Mouse (Mus musculus) heart, adult 2 months (tissue): Measurements from ENCODE around the gene Abcb10. TPM values are rescaled to one million over a fixed set of nuclear protein-coding genes. Genes with fewer than 3 reads are reported as not detected.

Source experiments
- DNase-seq, 2 experiments: peaks; one replicate each; pipeline ENCODE4 v3.0.0; 2021
- H3K27ac ChIP-seq: fragments of 200-600 bp; 2 replicates; pipeline ENCODE4 v1.8.1; 2022
- H3K27me3 ChIP-seq: fragments of 200-500 bp; 2 replicates; pipeline ENCODE4 v1.6.1; 2012; ENCODE audit warnings: mild to moderate bottlenecking, low read length, inconsistent platforms, mixed read lengths; ENCODE audit not compliant: control insufficient read depth, insufficient read depth
- H3K36me3 ChIP-seq: fragments of 200-500 bp; 2 replicates; pipeline ENCODE4 v1.6.1; 2012; ENCODE audit warnings: low read length, inconsistent platforms; ENCODE audit not compliant: control insufficient read depth, insufficient read depth
- H3K4me1 ChIP-seq: fragments of 200-500 bp; 2 replicates; pipeline ENCODE4 v1.6.1; 2011; ENCODE audit warnings: low read length; ENCODE audit not compliant: control insufficient read depth, insufficient read depth
- H3K4me3 ChIP-seq: fragments of 200-600 bp; 2 replicates; pipeline ENCODE4 v1.8.1; 2022
- H3K79me2 ChIP-seq: fragments of 200-500 bp; replicated peaks from 2 replicates; pipeline ENCODE4 v1.6.1; 2012; ENCODE audit warnings: mild to moderate bottlenecking, inconsistent platforms, low read length, moderate library complexity, mixed read lengths; ENCODE audit not compliant: control insufficient read depth, insufficient read depth
- H3K9ac ChIP-seq: fragments of 200-500 bp; 2 replicates; pipeline ENCODE4 v1.6.1; 2012; ENCODE audit warnings: low read depth, mild to moderate bottlenecking, control low read depth, inconsistent platforms, low read length, mixed read lengths
- CTCF ChIP-seq: fragments of 200-600 bp; IDR thresholded peaks from 2 replicates; pipeline ENCODE4 v1.8.1; 2022; ENCODE audit warnings: antibody characterized with exemption, mild to moderate bottlenecking, moderate library complexity
- EP300 ChIP-seq: fragments of 200-500 bp; IDR thresholded peaks from 2 replicates; pipeline ENCODE4 v1.6.1; 2011; ENCODE audit warnings: low read depth, low read length, control low read depth; ENCODE audit not compliant: insufficient read depth
- POLR2A ChIP-seq: fragments of 200-500 bp; IDR thresholded peaks from 2 replicates; pipeline ENCODE4 v1.6.1; 2011; ENCODE audit warnings: mild to moderate bottlenecking, low read depth, low read length, control low read depth; ENCODE audit not compliant: insufficient read depth
- WGBS: fragments of 180-500 bp; shearing (Covaris S2); methylation state at CpG from one replicate; pipeline ENCODE4 v1.1.7; 2018; 5-methylcytosine and 5-hydroxymethylcytosine counted together
- intact Hi-C: fragments of 180-260 bp; cut with DNase I; formaldehyde crosslinking; loops from one replicate; pipeline ENCODE4 v1.15.1; 2025
- polyA plus RNA-seq: library from polyadenylated mRNA; depleted of rRNA; stranded (reverse); fragments of >200 nt; gene quantifications from 2 replicates; pipeline ENCODE4 v1.2.3, GENCODE M21; 2012
- total RNA-seq, 2 experiments: library from RNA; stranded (reverse); gene quantifications; 2 replicates each; pipeline ENCODE4 v1.2.3; 2021

The Abcb10 gene
- total and polyA plus RNA-seq, 3 experiments = 19.1 to 44.2 (median 40.2) TPM

DNA sequence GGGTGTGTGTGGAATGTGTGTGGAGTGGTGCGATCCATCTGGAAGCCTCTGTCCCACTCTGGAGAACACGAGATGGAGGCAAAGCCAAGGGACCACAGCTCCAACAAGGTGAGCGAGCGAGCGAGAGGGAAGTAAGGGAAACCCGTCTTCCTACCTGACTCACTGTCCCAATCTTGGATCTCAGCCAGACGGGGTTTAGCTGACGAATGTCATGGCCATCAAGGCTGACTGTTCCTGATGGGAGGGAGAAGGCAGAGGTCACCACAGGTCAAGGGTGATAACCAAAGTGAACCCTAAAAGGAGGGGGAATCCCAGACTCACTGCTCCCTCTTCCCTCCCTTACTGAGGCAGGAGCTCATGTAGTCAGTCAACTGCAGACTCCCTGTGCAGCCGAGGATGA, 22.9 kb downstream of the Abcb10 start:
- 88% methylated on average over 9 of the region's 9 CpGs for WGBS
- intact Hi-C loops = no loop called here
- DNase-seq = no peak
- Histone ChIP-seq H3K79me2 (no peaks in the 10 kb centered on the region), H3K4me1 (no peaks in the 10 kb centered on the region), H3K27ac (no peak overlapping the region), H3K9ac (no peak overlapping the region), H3K4me3 (no peak overlapping the region), H3K36me3 (no peaks in the 10 kb centered on the region), H3K27me3 (no peaks in the 10 kb centered on the region)
- TF ChIP-seq EP300 = no peak
- no peak for TF ChIP-seq POLR2A
- no peak for TF ChIP-seq CTCF

- Histone ChIP-seq H3K36me3 (no peaks in the 10 kb centered on the region), H3K4me1 (no peaks in the 10 kb centered on the region), H3K4me3 (no peak overlapping the region), H3K79me2 (no peaks in the 10 kb centered on the region), H3K9ac (no peak overlapping the region), H3K27me3 (no peaks in the 10 kb centered on the region), H3K27ac (no peak overlapping the region)
- TF ChIP-seq EP300 (no peak), POLR2A (no peak), CTCF (no peak)
- WGBS = 90% methylated on average over 6 of the region's 6 CpGs
- DNase-seq = no peak
- intact Hi-C loops = no loop called here
Observed at GRCm38 (mm10) chr8:123959473-123959872, 23.4 kb downstream of the Abcb10 start.

DNA sequence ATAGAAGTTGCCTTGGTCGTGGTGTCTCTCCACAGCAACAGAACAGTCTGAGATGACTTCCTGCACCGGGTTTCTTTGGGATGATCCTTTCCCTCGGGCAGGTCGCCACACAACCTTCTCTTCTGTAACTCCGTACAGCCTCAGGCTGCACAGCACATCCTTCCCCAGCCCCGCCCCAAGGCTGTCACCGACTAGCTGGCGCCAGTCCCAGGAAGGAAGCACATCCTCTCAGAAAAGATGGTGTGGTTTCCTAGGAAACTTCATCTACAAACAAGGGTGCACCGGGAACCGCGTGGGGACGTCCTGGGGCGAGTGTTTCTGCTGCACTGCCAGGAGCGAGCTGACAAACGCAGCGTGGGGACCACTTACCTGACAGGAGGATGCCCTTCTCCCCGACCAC, 24.8 kb downstream of the Abcb10 start:
- no peaks in the 10 kb centered on the region for H3K36me3 ChIP-seq
- H3K27ac ChIP-seq = no peak overlapping the region
- no peaks in the 10 kb centered on the region for H3K27me3 ChIP-seq
- no peaks in the 10 kb centered on the region for H3K79me2 ChIP-seq
- DNase-seq = peak; percentile 32 to 54
- H3K4me3 ChIP-seq = no peak overlapping the region
- no peak overlapping the region for H3K9ac ChIP-seq
- intact Hi-C loops = no loop called here
- 42% methylated on average over 17 of the region's 17 CpGs for WGBS
- TF ChIP-seq CTCF (no peak), EP300 (no peak), POLR2A (no peak)
- no peaks in the 10 kb centered on the region for H3K4me1 ChIP-seq

DNA sequence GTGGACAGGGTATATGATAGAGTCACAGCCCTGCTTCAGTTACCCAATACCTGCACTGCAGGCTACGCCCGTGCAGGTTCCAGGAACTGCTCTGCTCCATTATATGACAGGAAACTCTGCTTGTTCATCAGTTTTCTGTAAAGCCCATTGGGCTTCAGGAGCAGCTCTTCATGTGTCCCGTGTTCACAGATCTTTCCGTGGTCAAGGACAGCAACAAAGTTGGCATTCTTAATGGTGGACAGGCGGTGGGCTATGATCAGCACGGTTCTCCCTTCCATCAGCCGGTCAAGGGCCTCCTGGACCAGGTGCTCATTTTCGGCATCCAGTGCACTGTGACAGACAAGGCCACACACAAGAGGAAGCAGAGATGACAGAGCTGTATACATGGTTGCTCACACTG, 28.7 kb downstream of the Abcb10 start:
- WGBS = 87% methylated on average over 8 of the region's 8 CpGs
- Histone ChIP-seq H3K27me3 (no peaks in the 10 kb centered on the region), H3K27ac (no peak overlapping the region), H3K4me1 (no peaks in the 10 kb centered on the region), H3K79me2 (no peaks in the 10 kb centered on the region), H3K4me3 (no peak overlapping the region), H3K9ac (no peak overlapping the region), H3K36me3 (no peaks in the 10 kb centered on the region)
- DNase-seq = no peak
- intact Hi-C loops = no loop called here
- TF ChIP-seq EP300 = no peak
- no peak for TF ChIP-seq POLR2A
- TF ChIP-seq CTCF = no peak

- no peaks in the 10 kb centered on the region for H3K36me3 ChIP-seq
- WGBS = 86% methylated on average over 8 of the region's 8 CpGs
- no peaks in the 10 kb centered on the region for H3K27me3 ChIP-seq
Observed at GRCm38 (mm10) chr8:123953686-123954085, 29.2 kb downstream of the Abcb10 start.

DNA sequence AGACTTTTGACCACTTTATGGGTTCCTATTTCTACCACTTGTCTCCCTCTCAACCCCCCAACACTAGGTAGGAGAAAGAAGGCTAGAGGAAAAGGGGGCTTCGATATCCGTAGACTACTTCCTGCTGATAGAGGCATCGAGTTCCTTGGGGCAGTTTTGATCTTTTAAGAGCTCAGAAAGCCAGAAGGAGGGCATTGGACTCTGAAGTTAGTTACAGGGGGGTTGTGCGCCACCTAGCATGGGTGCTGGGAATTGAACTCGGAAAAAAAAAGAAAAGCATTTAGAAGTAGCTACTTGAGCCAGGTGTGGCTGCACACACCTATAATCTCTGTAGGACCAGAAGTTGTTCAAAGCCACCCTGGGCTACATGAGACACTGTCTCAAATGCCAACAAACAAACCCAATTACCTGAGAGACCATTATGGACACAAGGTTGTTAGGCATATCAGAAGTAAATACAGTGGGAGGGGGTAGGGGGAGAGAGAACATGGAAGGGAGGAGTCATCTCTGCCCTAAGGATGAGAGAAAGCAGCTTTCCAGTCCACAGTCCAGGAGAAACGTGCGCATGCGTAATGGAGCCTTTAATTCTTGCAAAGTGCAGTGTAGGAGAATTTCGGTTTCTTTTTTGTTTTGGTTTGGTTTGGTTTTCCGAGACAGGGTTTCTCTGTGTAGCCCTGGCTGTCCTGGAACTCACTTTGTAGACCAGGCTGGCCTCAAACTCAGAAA, 32.7 kb downstream of the Abcb10 start:
- DNase-seq = peak; percentile 52 to 61
- peak overlapping the region; percentile 76; the same call in 1 of the 2 replicates for H3K9ac ChIP-seq
- H3K4me1 ChIP-seq = no peaks in the 10 kb centered on the region
- peak overlapping the region; percentile 98 for H3K4me3 ChIP-seq
- no peaks in the 10 kb centered on the region for H3K36me3 ChIP-seq
- no peaks in the 10 kb centered on the region for H3K27me3 ChIP-seq
- H3K27ac ChIP-seq = peak overlapping the region; percentile 82
- no peaks in the 10 kb centered on the region for H3K79me2 ChIP-seq
- no peak for TF ChIP-seq POLR2A
- TF ChIP-seq CTCF = peak; percentile 86
- 33% methylated on average over 10 of the region's 10 CpGs for WGBS
- intact Hi-C loops = loop anchor here (2.0 kb wide), 1 partner anchor 33 kb away; the partner anchor contains the start of gene Abcb10

More at GRCm38 (mm10) chr8:123953686-123954085, 29.2 kb downstream of the Abcb10 start:
- intact Hi-C loops = no loop called here
- Histone ChIP-seq H3K27ac (no peak overlapping the region), H3K4me3 (no peak overlapping the region), H3K4me1 (no peaks in the 10 kb centered on the region), H3K9ac (no peak overlapping the region), H3K79me2 (no peaks in the 10 kb centered on the region)
- TF ChIP-seq POLR2A = no peak
- no peak for TF ChIP-seq CTCF
- TF ChIP-seq EP300 = no peak
- no peak for DNase-seq
